Mouse (Mus musculus): ENCODE measurements around the gene Efcc1.

Efcc1 gene

GRCm38 (mm10) chr6:87730591-87731462 lies at the start of gene Efcc1:
TSS of gene Efcc1 (plus strand) at chr6:87730869.
- DNase-seq (ENCODE audit: low read depth, low spot score), result peak; percentile 85

GRCm38 (mm10) chr6:87695947-87696346 lies 34.7 kb upstream of the Efcc1 start:
- no peak for DNase-seq (ENCODE audit: low read depth, low spot score)

- no peak for DNase-seq (ENCODE audit: low read depth, low spot score)
These were observed 34.1 kb upstream of the Efcc1 start for GRCm38 (mm10) chr6:87696544-87696943.

GRCm38 (mm10) chr6:87706246-87706645 lies 24.4 kb upstream of the Efcc1 start:
- DNase-seq (ENCODE audit: low read depth, low spot score), result peak; percentile 57

- no peak for DNase-seq (ENCODE audit: low read depth, low spot score)
These were observed 18.4 kb upstream of the Efcc1 start for GRCm38 (mm10) chr6:87712311-87712710.

GRCm38 (mm10) chr6:87714091-87714490 lies 16.6 kb upstream of the Efcc1 start:
- no peak for DNase-seq (ENCODE audit: low read depth, low spot score)

- peak; percentile 94 for DNase-seq (ENCODE audit: low read depth, low spot score)
These were observed 8.0 kb upstream of the Efcc1 start for GRCm38 (mm10) chr6:87722631-87723030.

- peak; percentile 23 for DNase-seq (ENCODE audit: low read depth, low spot score)
These were observed 5.3 kb upstream of the Efcc1 start for GRCm38 (mm10) chr6:87725267-87725912.

- no peak for DNase-seq (ENCODE audit: low read depth, low spot score)
These were observed 2.6 kb upstream of the Efcc1 start for GRCm38 (mm10) chr6:87728102-87728501.

- no peak for DNase-seq (ENCODE audit: low read depth, low spot score)
These were observed 528 bp upstream of the Efcc1 start for GRCm38 (mm10) chr6:87730141-87730540.

GRCm38 (mm10) chr6:87731463-87732095 lies 910 bp downstream of the Efcc1 start:
- DNase-seq (ENCODE audit: low read depth, low spot score), result peak; percentile 23

GRCm38 (mm10) chr6:87732151-87733011 lies 1.7 kb downstream of the Efcc1 start:
- peak; percentile 33 for DNase-seq (ENCODE audit: low read depth, low spot score)

- DNase-seq (ENCODE audit: low read depth, low spot score), result peak; percentile 16
These were observed 2.7 kb downstream of the Efcc1 start for GRCm38 (mm10) chr6:87733131-87733930.

- no peak for DNase-seq (ENCODE audit: low read depth, low spot score)
These were observed 3.5 kb downstream of the Efcc1 start for GRCm38 (mm10) chr6:87734136-87734535.

- DNase-seq (ENCODE audit: low read depth, low spot score), result no peak
These were observed 6.3 kb downstream of the Efcc1 start for GRCm38 (mm10) chr6:87736923-87737322.

GRCm38 (mm10) chr6:87737921-87738626 lies 7.4 kb downstream of the Efcc1 start:
- DNase-seq (ENCODE audit: low read depth, low spot score), result no peak

GRCm38 (mm10) chr6:87739898-87740297 lies 9.2 kb downstream of the Efcc1 start:
- DNase-seq (ENCODE audit: low read depth, low spot score), result no peak

- no peak for DNase-seq (ENCODE audit: low read depth, low spot score)
These were observed 9.8 kb downstream of the Efcc1 start for GRCm38 (mm10) chr6:87740496-87740895.

- DNase-seq (ENCODE audit: low read depth, low spot score), result no peak
These were observed 11.3 kb downstream of the Efcc1 start for GRCm38 (mm10) chr6:87741978-87742377.

- peak; percentile 85 for DNase-seq (ENCODE audit: low read depth, low spot score)
These were observed 12.1 kb downstream of the Efcc1 start for GRCm38 (mm10) chr6:87742804-87743203.
